Comparison of ENCODE assay signal across 25 mouse cellular contexts in genomic region chr5:63503056-63503845, GRCm38 (mm10).
DNase-seq lines count a peak whose midpoint lies in the region; ATAC-seq and TF ChIP-seq lines count a peak whose summit lies in the region.
"Had no signal": no experiment of that assay in that cellular context is flagged by ENCODE, and none has a peak within 500 bp of the region (broad histone marks: within the 10 kb centered on the region; RNA-seq: fewer than 3 reads in every experiment).

No protein-coding gene starts in this region.

- WGBS in forebrain, postnatal 0 days = 77% methylated on average over 13 of the region's 13 CpGs
- 89% methylated on average over 13 of the region's 13 CpGs for WGBS in forebrain, embryonic 11.5 days
- 82% methylated on average over 13 of the region's 13 CpGs for WGBS in heart, embryonic 12.5 days
- whole genome bisulfite sequencing in hindbrain, embryonic 10.5 days = 91% methylated on average over 13 of the region's 13 CpGs

- TF ChIP-seq CTCF in forebrain, postnatal 0 days (IDR thresholded peaks at IDR 0.05; ENCODE audit: low read depth) = no peak

- ATAC-seq in forebrain, postnatal 0 days = peak; percentile 59; the same call in 1 of the 2 replicates
- no peak for ATAC-seq in forebrain, embryonic 11.5 days (replicated peaks; ENCODE audit: low FRiP score)
- no peak for ATAC-seq in heart, embryonic 12.5 days (ENCODE audit: insufficient number of reproducible peaks, low FRiP score)
- ATAC-seq: intestine, embryonic 15.5 days; midbrain, embryonic 13.5 days had no signal

- H3K9ac ChIP-seq in forebrain, postnatal 0 days = no peak overlapping the region
- no peak overlapping the region for H3K9ac ChIP-seq in forebrain, embryonic 11.5 days (ENCODE audit: low read length)
- H3K9ac ChIP-seq in heart, embryonic 12.5 days = no peak overlapping the region
- H3K9ac ChIP-seq: embryonic facial prominence, embryonic 15.5 days; hindbrain, embryonic 14.5 days; intestine, embryonic 15.5 days; kidney, embryonic 15.5 days; midbrain, embryonic 13.5 days; neural tube, embryonic 12.5 days had no signal

- H3K4me1 ChIP-seq in forebrain, postnatal 0 days (ENCODE audit: insufficient read depth) = no peaks in the 10 kb centered on the region
- H3K4me1 ChIP-seq in forebrain, embryonic 11.5 days (replicated peaks; ENCODE audit: control insufficient read depth, insufficient read depth, low read length) = no peaks in the 10 kb centered on the region
- no peaks in the 10 kb centered on the region for H3K4me1 ChIP-seq in heart, embryonic 12.5 days (replicated peaks)
- H3K4me1 ChIP-seq in hindbrain, embryonic 10.5 days (replicated peaks) = no peaks in the 10 kb centered on the region
- H3K4me1 ChIP-seq: embryonic facial prominence, embryonic 15.5 days; forebrain, embryonic 10.5 days; heart, embryonic 10.5 days; intestine, embryonic 15.5 days; kidney, embryonic 15.5 days; midbrain, embryonic 13.5 days; neural tube, embryonic 12.5 days had no signal

- no peaks in the 10 kb centered on the region for H3K27me3 ChIP-seq in forebrain, postnatal 0 days (ENCODE audit: insufficient read depth, low read length)
- no peaks in the 10 kb centered on the region for H3K27me3 ChIP-seq in forebrain, embryonic 11.5 days (ENCODE audit: control insufficient read depth, insufficient read depth, low read length)
- H3K27me3 ChIP-seq in heart, embryonic 12.5 days (replicated peaks) = no peaks in the 10 kb centered on the region
- H3K27me3 ChIP-seq in hindbrain, embryonic 10.5 days (ENCODE audit: insufficient read depth, poor library complexity, severe bottlenecking) = no peaks in the 10 kb centered on the region
- H3K27me3 ChIP-seq: embryonic facial prominence, embryonic 15.5 days; intestine, embryonic 15.5 days; kidney, embryonic 15.5 days; midbrain, embryonic 13.5 days; neural tube, embryonic 12.5 days had no signal

- DNase-seq in forebrain, postnatal 0 days = peak; percentile 35
- no peak for DNase-seq in forebrain, embryonic 11.5 days (ENCODE audit: low spot score)
- DNase-seq in right cerebral cortex, adult 18-20 months = peak; percentile 65
- no peak for DNase-seq in right cerebral cortex, postnatal 4 days
- DNase-seq in right cerebral cortex, postnatal 10 days (ENCODE audit: low spot score in 2 of 2) = peak; percentile 53 to 76
- DNase-seq in hindbrain, embryonic 10.5 days (ENCODE audit: low spot score) = no peak
- DNase-seq in B cell, adult 2 months = no peak
- DNase-seq: adrenal gland, postnatal 14 days; cerebellum, adult 18-20 months; cerebellum, postnatal 25 days; heart, postnatal 14 days; kidney, postnatal 4 days; lung, adult 18-20 months; lung, postnatal 14 days had no signal

- H3K36me3 ChIP-seq in forebrain, postnatal 0 days (ENCODE audit: insufficient read depth) = no peaks in the 10 kb centered on the region
- no peaks in the 10 kb centered on the region for H3K36me3 ChIP-seq in forebrain, embryonic 11.5 days (ENCODE audit: control insufficient read depth, insufficient read depth, low read length)
- no peaks in the 10 kb centered on the region for H3K36me3 ChIP-seq in heart, embryonic 12.5 days
- H3K36me3 ChIP-seq in hindbrain, embryonic 10.5 days = no peaks in the 10 kb centered on the region
- H3K36me3 ChIP-seq: embryonic facial prominence, embryonic 15.5 days; forebrain, embryonic 10.5 days; G1E; heart, embryonic 10.5 days; intestine, embryonic 15.5 days; kidney, embryonic 15.5 days; midbrain, embryonic 13.5 days; neural tube, embryonic 12.5 days had no signal

- no peaks in the 10 kb centered on the region for H3K9me3 ChIP-seq in forebrain, postnatal 0 days (ENCODE audit: low read length)
- no peaks in the 10 kb centered on the region for H3K9me3 ChIP-seq in forebrain, embryonic 11.5 days (ENCODE audit: control insufficient read depth, low read length)
- H3K9me3 ChIP-seq in heart, embryonic 12.5 days (replicated peaks) = no peaks in the 10 kb centered on the region
- H3K9me3 ChIP-seq in hindbrain, embryonic 10.5 days = no peaks in the 10 kb centered on the region
- H3K9me3 ChIP-seq: embryonic facial prominence, embryonic 15.5 days; forebrain, embryonic 10.5 days; G1E; heart, embryonic 10.5 days; intestine, embryonic 15.5 days; kidney, embryonic 15.5 days; midbrain, embryonic 13.5 days; neural tube, embryonic 12.5 days had no signal

- no peak overlapping the region for H3K4me3 ChIP-seq in forebrain, postnatal 0 days (ENCODE audit: low read depth, low read length)
- H3K4me3 ChIP-seq in forebrain, embryonic 11.5 days (ENCODE audit: low read depth, low read length) = no peak overlapping the region
- no peak overlapping the region for H3K4me3 ChIP-seq in heart, embryonic 12.5 days
- H3K4me3 ChIP-seq in hindbrain, embryonic 10.5 days = no peak overlapping the region
- H3K4me3 ChIP-seq: embryonic facial prominence, embryonic 15.5 days; forebrain, embryonic 10.5 days; heart, embryonic 10.5 days; intestine, embryonic 15.5 days; kidney, embryonic 15.5 days; midbrain, embryonic 13.5 days; neural tube, embryonic 12.5 days had no signal

- no peak overlapping the region for H3K27ac ChIP-seq in forebrain, postnatal 0 days (ENCODE audit: low read depth, low read length)
- no peak overlapping the region for H3K27ac ChIP-seq in forebrain, embryonic 11.5 days (ENCODE audit: low read depth, low read length)
- H3K27ac ChIP-seq in heart, embryonic 12.5 days (ENCODE audit: poor library complexity, severe bottlenecking) = no peak overlapping the region
- no peak overlapping the region for H3K27ac ChIP-seq in hindbrain, embryonic 10.5 days
- H3K27ac ChIP-seq: embryonic facial prominence, embryonic 15.5 days; forebrain, embryonic 10.5 days; heart, embryonic 10.5 days; hindbrain, embryonic 14.5 days; intestine, embryonic 15.5 days; kidney, embryonic 15.5 days; midbrain, embryonic 13.5 days; neural tube, embryonic 12.5 days had no signal

- H3K4me2 ChIP-seq in forebrain, postnatal 0 days (ENCODE audit: low read depth) = no peak overlapping the region
- no peak overlapping the region for H3K4me2 ChIP-seq in forebrain, embryonic 11.5 days (ENCODE audit: low read depth, low read length, severe bottlenecking)
- no peak overlapping the region for H3K4me2 ChIP-seq in heart, embryonic 12.5 days
- H3K4me2 ChIP-seq: embryonic facial prominence, embryonic 15.5 days; hindbrain, embryonic 14.5 days; intestine, embryonic 15.5 days; kidney, embryonic 15.5 days; liver, embryonic 11.5 days; midbrain, embryonic 13.5 days; neural tube, embryonic 12.5 days had no signal

Comparison
In these comparisons a context has a peak if more than half of its experiments do, and no peak if none do; other contexts are left out.
1. DNase-seq: peak in forebrain, postnatal 0 days (single experiment), right cerebral cortex, adult 18-20 months (single experiment) and right cerebral cortex, postnatal 10 days (2 of 2); none in forebrain, embryonic 11.5 days (single experiment), right cerebral cortex, postnatal 4 days (single experiment), hindbrain, embryonic 10.5 days (single experiment) and B cell, adult 2 months (0 of 2).